Mouse (Mus musculus) cortical plate, adult 2 months (tissue): ENCODE measurements around the gene Hgf.

ENCODE experiments used
- CTCF ChIP-seq: fragments of 200-500 bp; IDR thresholded peaks from 2 replicates; pipeline ENCODE4 v1.5.1; 2011; ENCODE audit warnings: mild to moderate bottlenecking, control low read depth, low read length; ENCODE audit not compliant: insufficient read depth; ENCODE audit errors: extremely low read depth
- POLR2A ChIP-seq: fragments of 200-500 bp; IDR thresholded peaks from 2 replicates; pipeline ENCODE4 v1.6.1; 2011; ENCODE audit warnings: mild to moderate bottlenecking, low read length, control low read depth; ENCODE audit not compliant: insufficient read depth; ENCODE audit errors: extremely low read depth

DNA sequence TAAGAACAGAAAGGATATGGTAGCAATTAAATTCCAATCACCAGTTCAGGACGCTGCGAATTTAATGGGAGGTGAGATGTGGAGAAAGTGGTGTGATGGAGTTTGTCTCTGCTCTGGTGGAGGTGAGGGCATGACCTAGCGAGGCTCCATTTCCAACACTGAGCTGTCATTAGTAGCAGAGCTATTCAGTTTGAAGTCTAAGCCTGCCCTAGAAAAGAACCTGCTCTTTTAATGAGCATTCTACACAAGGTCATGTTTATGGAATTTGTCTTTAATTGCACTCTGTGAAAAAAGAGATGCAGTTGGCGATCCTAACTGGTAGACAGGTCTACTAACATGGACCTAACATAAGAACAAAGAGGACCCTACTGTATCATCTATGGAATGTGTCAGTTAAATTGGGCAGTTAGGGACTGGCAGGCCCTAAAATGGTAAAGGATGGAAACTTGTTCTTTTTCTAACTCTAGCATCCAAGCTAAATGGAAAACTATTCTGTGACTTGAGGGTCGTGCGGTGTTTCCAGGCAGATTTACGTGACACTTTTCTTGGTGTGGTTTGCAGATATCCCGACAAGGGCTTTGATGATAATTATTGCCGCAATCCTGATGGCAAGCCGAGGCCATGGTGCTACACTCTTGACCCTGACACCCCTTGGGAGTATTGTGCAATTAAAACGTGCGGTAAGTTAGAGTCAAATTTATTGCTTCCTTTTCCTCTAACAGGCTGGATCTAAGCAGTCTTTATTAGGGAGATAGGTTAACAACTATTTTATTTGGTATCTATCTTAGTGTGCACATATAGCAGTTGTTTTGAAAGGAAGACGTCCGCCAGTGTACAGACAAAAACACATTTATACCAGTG, 24.8 kb downstream of the Hgf start:
- TF ChIP-seq CTCF = no peak
- no peak for TF ChIP-seq POLR2A
